Mouse (Mus musculus) C2C12 (cell line): ENCODE results near the gene Sept9.

Experiments
- CTCF ChIP-seq: IDR thresholded peaks from one replicate; pipeline ENCODE4 v1.5.1; 2011; ENCODE audit not compliant: control insufficient read depth, insufficient read depth, insufficient read length
- MAX ChIP-seq: IDR thresholded peaks from one replicate; pipeline ENCODE4 v1.6.1; 2011; ENCODE audit warnings: mild to moderate bottlenecking, control low read depth
- MYOG ChIP-seq: IDR thresholded peaks from one replicate; pipeline ENCODE4 v1.6.1; 2011; ENCODE audit not compliant: control insufficient read depth, insufficient read length; ENCODE audit errors: extremely low read depth

GRCm38 (mm10) chr11:117292446-117292845, 93.0 kb downstream of the Sept9 start:
- TF ChIP-seq MAX, result peak; percentile 25
- TF ChIP-seq CTCF, result no peak
- no peak for TF ChIP-seq MYOG
